Mouse (Mus musculus) liver, adult 2 months (tissue): ENCODE measurements at regions not wholly inside any gene's neighbourhood (a gene's known extent, or its start where the extent isn't known, plus 50 kb on each side); places are given as distances from the start of the nearest gene placed in this dataset.

Experiments
- DNase-seq: peaks from one replicate; pipeline ENCODE4 v3.0.0-alpha.2; 2011; ENCODE audit warnings: low read depth, low spot score; ENCODE audit errors: extremely low read depth
- H3K27ac ChIP-seq: fragments of 200-500 bp; replicated peaks from 2 replicates; pipeline ENCODE4 v1.5.1; 2012; ENCODE audit warnings: low read depth, mild to moderate bottlenecking, control low read depth, inconsistent platforms, low read length; ENCODE audit not compliant: insufficient read depth
- H3K27me3 ChIP-seq: fragments of 200-500 bp; 2 replicates; pipeline ENCODE4 v1.6.1; 2012; ENCODE audit warnings: mild to moderate bottlenecking, moderate library complexity, low read length, inconsistent platforms; ENCODE audit not compliant: control insufficient read depth, insufficient read depth
- H3K36me3 ChIP-seq: fragments of 200-500 bp; 2 replicates; pipeline ENCODE4 v1.6.1; 2012; ENCODE audit warnings: low read length, inconsistent platforms; ENCODE audit not compliant: control insufficient read depth, insufficient read depth
- H3K4me1 ChIP-seq: fragments of 200-500 bp; 2 replicates; pipeline ENCODE4 v1.6.1; 2011; ENCODE audit warnings: low read length; ENCODE audit not compliant: control insufficient read depth, insufficient read depth
- H3K4me3 ChIP-seq: fragments of 200-500 bp; 2 replicates; pipeline ENCODE4 v1.5.1; 2011; ENCODE audit warnings: low read depth, mild to moderate bottlenecking, control low read depth, low read length, moderate library complexity; ENCODE audit not compliant: insufficient read depth
- H3K79me2 ChIP-seq: fragments of 200-500 bp; 2 replicates; pipeline ENCODE4 v1.6.1; 2012; ENCODE audit warnings: inconsistent platforms, mild to moderate bottlenecking, low read length, moderate library complexity; ENCODE audit not compliant: control insufficient read depth, insufficient read depth
- H3K9ac ChIP-seq: fragments of 200-500 bp; 2 replicates; pipeline ENCODE4 v1.6.1; 2012; ENCODE audit warnings: low read depth, mild to moderate bottlenecking, control low read depth, inconsistent platforms, low read length
- CTCF ChIP-seq: fragments of 200-500 bp; IDR thresholded peaks from 2 replicates; pipeline ENCODE4 v1.5.1; 2011; ENCODE audit warnings: low read depth, low read length, control low read depth
- POLR2A ChIP-seq: fragments of 200-500 bp; IDR thresholded peaks from 2 replicates; pipeline ENCODE4 v1.6.1; 2011; ENCODE audit warnings: low read length, control low read depth; ENCODE audit not compliant: insufficient read depth; ENCODE audit errors: extremely low read depth
- WGBS: fragments of 180-500 bp; shearing (Covaris S2); methylation state at CpG from one replicate; pipeline ENCODE4 v1.1.7; 2018; 5-methylcytosine and 5-hydroxymethylcytosine counted together

GRCm38 (mm10) chr12:13011023-13011761 lies 69.5 kb upstream of the Mycn start:
- H3K27ac ChIP-seq, result no peak overlapping the region
- 88% methylated on average over 9 of the region's 9 CpGs for WGBS
- no peak for TF ChIP-seq CTCF
- TF ChIP-seq POLR2A, result no peak

GRCm38 (mm10) chr12:13010405-13010804 lies 68.7 kb upstream of the Mycn start:
- DNase-seq, result no peak
- 94% methylated on average over 3 of the region's 3 CpGs for WGBS
- TF ChIP-seq CTCF, result no peak
- no peak for TF ChIP-seq POLR2A
- Histone ChIP-seq H3K4me3 (no peak overlapping the region), H3K79me2 (no peaks in the 10 kb centered on the region), H3K9ac (no peak overlapping the region), H3K4me1 (no peaks in the 10 kb centered on the region), H3K27ac (no peak overlapping the region), H3K36me3 (no peaks in the 10 kb centered on the region), H3K27me3 (no peaks in the 10 kb centered on the region)

More at GRCm38 (mm10) chr12:13011023-13011761, 69.5 kb upstream of the Mycn start:
- no peaks in the 10 kb centered on the region for H3K36me3 ChIP-seq
- no peaks in the 10 kb centered on the region for H3K4me1 ChIP-seq
- H3K4me3 ChIP-seq, result no peak overlapping the region
- H3K9ac ChIP-seq, result no peak overlapping the region
- no peaks in the 10 kb centered on the region for H3K79me2 ChIP-seq
- H3K27me3 ChIP-seq, result no peaks in the 10 kb centered on the region
- DNase-seq, result no peak

GRCm38 (mm10) chr12:13009470-13009869 lies 67.8 kb upstream of the Mycn start:
- TF ChIP-seq CTCF (peak; percentile 75), POLR2A (no peak)
- no peak overlapping the region for H3K9ac ChIP-seq
- no peak overlapping the region for H3K27ac ChIP-seq
- no peaks in the 10 kb centered on the region for H3K36me3 ChIP-seq
- no peaks in the 10 kb centered on the region for H3K79me2 ChIP-seq
- H3K27me3 ChIP-seq, result no peaks in the 10 kb centered on the region
- H3K4me3 ChIP-seq, result no peak overlapping the region
- WGBS, result 52% methylated on average over 2 of the region's 2 CpGs
- no peaks in the 10 kb centered on the region for H3K4me1 ChIP-seq
- no peak for DNase-seq

- 15% methylated on average over 3 of the region's 3 CpGs for WGBS
- peak; percentile 99 for DNase-seq
- Histone ChIP-seq H3K9ac (no peak overlapping the region), H3K27ac (peak overlapping the region; percentile 69; the same call in 1 of the 2 replicates), H3K27me3 (no peaks in the 10 kb centered on the region), H3K4me3 (no peak overlapping the region), H3K79me2 (no peaks in the 10 kb centered on the region), H3K4me1 (peaks cover 22% of the 10 kb centered on the region), H3K36me3 (no peaks in the 10 kb centered on the region)
- TF ChIP-seq CTCF (no peak), POLR2A (no peak)
Observed at GRCm38 (mm10) chr12:13002703-13003102, 61.0 kb upstream of the Mycn start.

- Histone ChIP-seq H3K36me3 (no peaks in the 10 kb centered on the region), H3K27me3 (no peaks in the 10 kb centered on the region), H3K4me1 (peaks cover 22% of the 10 kb centered on the region), H3K79me2 (no peaks in the 10 kb centered on the region), H3K4me3 (no peak overlapping the region), H3K27ac (peak overlapping the region; percentile 61), H3K9ac (no peak overlapping the region)
- 60% methylated on average over 6 of the region's 6 CpGs for WGBS
- TF ChIP-seq POLR2A (no peak), CTCF (no peak)
- DNase-seq, result no peak
Observed at GRCm38 (mm10) chr12:13002069-13002590, 60.4 kb upstream of the Mycn start.

- H3K9ac ChIP-seq, result no peak overlapping the region
- peaks cover 22% of the 10 kb centered on the region for H3K4me1 ChIP-seq
- no peak overlapping the region for H3K27ac ChIP-seq
- DNase-seq, result no peak
- no peaks in the 10 kb centered on the region for H3K27me3 ChIP-seq
- 98% methylated on average over 9 of the region's 9 CpGs for WGBS
- H3K36me3 ChIP-seq, result no peaks in the 10 kb centered on the region
- H3K4me3 ChIP-seq, result no peak overlapping the region
- H3K79me2 ChIP-seq, result no peaks in the 10 kb centered on the region
- no peak for TF ChIP-seq CTCF
- no peak for TF ChIP-seq POLR2A
Observed at GRCm38 (mm10) chr12:12995974-12996361, 54.3 kb upstream of the Mycn start.
